Mouse (Mus musculus) urinary bladder, adult 18-20 months (tissue): Measurements from ENCODE around the gene Sept7.
"Not testable (repeated sequence)": the region's sequence is repeated elsewhere in the genome, so short reads cannot be mapped to it uniquely, and the experiment has no call there.

Source experiments
- DNase-seq, 2 experiments: peaks; one replicate each; pipeline ENCODE4 v3.0.0; 2022; ENCODE audit warnings: low spot score in 2 of 2, mixed read lengths in 2 of 2

Gene Sept7

DNA sequence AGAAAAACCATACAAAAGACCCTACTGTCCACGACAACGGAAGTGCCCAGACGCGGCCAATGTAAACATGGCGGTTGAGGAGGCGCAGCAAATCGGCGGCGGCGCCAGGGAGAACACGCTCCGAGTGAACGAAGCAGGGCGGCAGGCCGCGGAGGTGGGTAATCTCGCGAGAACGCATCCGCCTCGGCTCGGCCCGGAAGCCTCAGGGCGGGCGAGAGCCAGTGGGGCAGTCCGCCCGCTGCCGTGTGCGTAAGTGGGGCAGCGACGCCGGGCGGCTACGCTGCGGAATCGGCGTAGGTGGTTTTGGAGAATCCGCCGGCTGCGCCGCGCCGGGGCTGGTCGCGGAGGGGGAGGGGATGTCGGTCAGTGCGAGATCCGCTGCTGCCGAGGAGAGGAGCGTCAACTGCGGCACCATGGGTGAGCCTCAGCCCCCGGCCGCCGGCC is at the start of gene Sept7:
Sept7 (plus strand) TSS at position 157 of the 444 bp plus-strand sequence.
- DNase-seq, result peak; percentile 98 to 99

DNA sequence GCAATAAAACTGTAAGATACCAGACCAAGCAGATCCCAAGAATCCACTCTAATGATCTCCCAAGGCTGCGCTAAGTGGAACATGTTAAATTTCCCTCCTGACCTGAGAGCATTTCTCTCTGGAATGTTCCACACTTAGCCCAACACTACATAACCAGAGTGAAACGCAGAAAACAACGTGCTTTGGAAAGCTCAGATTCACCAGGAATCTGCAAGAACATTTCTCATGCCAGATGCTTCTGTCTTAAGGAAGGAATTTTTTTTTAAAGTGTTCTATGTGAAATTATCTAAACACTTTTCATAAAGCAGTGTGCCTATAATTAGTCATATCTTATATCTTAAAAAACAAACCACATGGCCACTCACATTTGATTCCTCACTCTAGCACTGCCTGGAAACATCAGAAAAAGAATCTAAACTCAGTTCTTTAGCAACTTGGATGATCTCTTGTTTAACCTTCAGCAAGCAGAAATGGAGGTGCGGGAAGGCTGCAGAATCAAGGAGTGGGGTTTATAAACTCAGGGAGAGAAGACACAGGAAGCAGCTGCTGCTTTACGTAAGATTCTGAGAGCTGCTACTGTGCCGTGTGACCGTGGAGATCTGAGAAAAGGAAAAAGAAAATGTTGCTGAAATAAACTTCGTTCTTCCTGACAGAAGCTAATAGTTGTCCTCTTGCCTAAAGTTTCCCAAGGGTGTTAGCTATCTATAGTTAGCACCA is 44.0 kb upstream of the Sept7 start:
- no peak for DNase-seq

DNA sequence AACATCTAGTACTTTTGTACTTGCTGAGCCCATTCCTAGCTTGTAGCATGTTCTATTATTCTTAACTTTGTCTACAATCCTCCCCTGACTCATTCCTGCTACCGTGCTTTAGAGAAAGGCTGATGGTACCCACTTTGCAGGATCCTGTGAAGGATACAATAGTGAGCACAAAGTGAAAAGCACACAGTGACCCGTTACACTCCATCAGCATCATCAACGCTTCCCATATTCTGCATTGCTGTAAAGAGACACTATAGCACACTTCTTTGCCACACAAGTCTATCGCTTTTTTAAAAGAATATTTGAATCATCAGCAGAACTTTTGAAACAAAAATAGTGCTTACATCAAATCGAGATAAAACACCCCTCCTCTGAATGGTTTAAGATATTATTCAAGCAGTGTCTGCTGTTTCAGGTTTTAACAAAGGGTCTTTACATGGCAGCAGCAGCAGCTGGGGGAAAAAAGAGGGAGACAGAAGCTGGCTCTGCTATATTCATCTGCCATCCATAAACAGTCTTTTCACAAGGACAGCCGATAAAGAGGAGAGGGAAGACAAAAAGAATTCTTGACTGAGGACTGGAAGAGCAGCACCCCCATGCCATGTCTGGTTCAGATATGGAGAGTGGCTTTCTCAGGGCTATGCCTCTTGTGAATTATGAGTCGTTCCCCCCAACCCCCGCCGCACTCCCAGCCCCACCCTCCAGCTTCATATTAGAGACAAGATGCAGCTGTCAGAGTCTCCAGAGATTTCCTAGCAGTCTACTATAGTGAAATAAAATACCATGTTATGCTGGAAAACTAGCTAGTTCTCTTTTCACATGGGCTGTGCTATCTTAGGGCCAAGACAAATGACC is 39.7 kb upstream of the Sept7 start:
- no peak for DNase-seq

DNA sequence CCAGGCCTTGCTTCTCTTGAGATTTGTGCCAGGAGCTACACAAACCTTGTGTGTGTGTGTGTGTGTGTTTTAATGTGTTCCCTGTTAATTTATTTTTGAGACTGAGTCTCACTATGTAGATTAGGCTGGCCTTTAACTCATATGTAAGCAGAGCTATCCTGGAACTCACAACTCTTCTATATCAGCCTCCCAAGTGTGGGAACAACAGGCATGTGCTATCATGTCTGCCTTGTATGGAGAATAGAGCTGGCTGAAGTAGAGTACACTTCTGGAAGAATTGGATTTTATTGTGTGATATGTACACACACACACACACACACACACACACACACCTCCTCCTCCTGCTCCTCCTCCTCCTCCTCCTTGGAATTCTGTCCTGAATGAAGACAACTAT is 39.1 kb upstream of the Sept7 start:
- no peak for DNase-seq

DNA sequence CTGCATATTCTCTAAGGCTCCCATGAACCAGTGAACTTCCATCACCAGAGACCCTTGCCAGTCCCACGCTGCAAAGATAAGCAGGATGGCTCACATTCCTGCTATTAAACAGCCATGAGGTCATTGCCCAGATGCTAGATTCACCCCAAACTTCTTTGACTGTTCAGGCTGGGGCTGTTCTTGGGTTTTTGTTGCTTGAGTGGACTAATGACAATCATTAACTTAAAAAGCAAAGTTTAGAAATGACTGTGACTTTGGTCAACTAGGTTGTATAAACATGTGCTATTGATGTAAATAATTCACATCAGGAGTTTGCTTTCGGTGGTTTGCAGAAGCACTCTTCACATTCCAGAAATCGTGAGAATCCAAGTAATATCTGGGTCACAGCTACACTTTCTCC is 36.8 kb upstream of the Sept7 start:
- DNase-seq, result no peak

DNA sequence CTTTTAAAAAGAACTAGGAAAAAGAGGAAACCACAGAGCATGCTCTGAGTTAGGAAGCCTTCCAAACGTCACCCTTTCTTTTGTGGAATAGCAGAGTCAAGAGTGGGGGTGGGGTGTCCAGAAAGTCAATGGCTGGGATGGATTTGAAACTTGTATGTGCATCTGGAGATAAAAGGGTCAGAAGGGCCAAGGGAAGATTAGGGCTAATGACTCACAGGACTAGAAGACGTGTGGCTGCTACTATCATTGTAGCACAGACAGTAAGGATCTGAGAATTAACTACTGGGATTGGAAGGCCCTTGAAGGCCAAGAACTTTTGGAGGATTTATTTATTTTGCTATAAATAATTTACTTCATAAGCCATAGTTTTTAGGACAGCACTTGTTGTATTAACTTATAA is 36.0 kb upstream of the Sept7 start:
- no peak for DNase-seq

DNA sequence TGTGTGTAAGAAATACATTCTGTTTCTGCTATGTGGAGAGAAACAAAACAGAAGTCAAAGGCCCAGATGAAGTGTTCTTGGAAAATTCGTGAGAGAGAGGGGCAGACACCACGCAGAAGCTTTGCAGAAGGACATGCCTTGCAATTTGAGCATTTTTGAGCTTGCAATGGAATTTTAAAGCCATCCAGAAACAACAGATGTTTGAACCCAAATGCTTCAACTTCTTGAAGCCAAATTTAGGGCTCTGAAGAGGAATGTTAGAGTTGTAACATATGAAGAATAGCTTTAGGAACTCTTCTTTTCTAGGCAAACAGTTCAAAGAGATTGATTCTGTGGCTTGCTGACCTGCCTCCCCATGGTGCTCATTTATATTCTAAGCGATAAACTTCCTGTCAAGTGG is 33.3 kb upstream of the Sept7 start:
- DNase-seq, result no peak

DNA sequence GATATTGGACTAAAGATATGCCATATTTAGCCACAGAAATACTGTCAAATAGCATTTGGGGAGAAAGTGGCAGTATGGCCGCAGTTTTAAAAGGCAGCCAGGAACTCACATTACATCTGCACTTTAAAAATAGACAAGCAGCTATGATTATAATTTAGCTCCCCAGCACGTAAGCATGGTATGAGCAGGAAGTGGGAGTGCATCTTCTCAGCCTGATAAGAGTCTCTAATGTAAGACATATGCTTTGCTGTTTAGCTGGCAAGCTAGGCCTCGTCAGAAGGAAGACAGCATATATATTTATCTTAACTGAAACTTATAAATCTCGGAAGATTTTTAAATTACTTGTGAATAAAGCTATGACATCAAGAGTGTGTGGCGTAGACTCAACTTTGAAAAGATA is 32.4 kb upstream of the Sept7 start:
- no peak for DNase-seq

DNA sequence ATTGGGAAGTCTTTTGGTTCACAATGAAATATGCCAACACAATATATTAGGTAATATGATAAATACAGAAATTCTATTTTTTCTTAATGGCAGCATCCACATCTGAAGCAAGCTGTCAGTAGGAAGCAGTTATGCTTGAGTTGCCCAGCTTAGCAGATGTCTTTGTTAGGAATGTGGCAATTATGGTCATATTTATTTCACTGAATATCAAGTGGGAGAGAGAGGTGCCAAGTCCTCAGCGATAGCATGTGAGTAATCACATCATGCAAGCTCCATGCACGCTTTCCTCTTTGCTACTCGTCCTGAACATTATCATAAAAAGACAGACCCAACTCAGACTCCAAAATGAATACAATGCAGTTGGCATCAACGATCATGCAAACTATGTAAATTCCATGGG is 27.3 kb upstream of the Sept7 start:
- no peak for DNase-seq

DNA sequence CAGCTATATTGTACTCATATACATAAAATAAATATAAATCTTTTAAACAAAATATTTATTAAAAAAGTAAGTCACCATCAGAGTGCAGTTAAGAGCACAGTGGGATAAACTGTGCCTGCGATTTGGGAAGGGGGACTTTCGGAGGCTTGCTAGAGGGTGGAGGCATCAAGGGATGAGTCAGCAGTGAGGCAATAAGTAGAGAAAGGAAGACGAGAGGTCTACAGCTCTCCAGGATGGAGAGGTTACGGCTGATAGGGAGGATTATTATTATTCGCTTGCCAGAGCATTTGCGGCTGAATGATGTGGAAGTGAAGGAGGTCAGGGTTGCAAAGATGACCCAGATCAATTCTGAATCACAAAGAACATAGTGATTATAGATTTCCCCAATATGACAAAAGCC is 22.5 kb upstream of the Sept7 start:
- no peak for DNase-seq

DNA sequence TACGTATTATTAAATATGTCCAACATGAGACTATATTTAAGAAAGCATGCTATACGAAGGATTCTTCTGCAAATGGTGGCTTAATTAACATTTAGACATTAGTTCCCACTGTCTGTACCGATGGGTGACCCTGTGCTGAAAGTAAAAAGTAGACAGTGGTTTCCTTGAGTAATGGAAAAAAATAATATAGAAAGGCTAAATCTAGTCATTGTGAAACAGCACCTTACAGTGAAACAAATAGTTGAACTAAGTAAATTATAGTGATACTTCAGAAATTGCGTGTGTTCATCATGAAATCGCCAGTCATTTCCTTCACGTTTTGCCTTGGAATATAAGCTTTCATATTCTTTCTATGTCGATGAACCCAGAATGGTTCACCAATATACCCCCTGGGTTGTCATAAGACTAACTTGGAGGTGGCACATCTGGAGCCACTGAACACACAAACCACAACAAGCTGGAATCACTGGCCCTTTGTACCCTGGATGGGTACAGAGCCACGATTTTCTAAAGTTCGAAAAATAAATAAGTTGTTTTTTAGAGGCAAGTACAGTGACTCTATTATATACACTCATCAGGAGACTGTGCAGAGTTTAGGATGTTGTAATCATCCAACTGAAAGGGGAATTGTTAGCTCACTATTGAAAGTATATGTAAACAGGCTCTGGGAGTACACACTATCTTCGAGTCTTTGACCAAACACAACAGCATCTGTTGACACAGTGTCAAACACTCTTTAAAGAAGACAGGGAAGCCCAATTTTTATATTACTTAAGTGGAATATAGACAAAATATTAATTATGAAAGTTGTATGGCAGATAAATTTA is 21.8 kb upstream of the Sept7 start:
- DNase-seq, result no peak

DNA sequence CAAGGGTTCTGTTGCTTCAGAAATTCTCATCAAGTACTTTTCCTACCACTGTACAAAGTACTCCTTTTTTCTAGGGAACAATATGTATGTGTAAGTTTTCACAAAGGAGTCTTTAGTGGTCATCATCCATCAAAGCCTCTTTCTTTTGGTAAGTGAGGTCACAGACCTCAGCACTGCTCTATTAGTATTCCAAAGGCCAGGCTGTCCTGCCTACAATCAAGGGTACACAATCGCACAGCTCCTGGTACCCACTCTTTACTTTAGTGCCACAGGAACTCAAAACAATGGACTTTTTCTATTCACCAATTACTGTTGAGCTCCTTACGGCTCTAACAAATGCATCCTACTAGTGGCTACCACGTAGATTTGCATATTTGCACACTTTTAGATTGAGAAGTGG is 11.2 kb upstream of the Sept7 start:
- no peak for DNase-seq

DNA sequence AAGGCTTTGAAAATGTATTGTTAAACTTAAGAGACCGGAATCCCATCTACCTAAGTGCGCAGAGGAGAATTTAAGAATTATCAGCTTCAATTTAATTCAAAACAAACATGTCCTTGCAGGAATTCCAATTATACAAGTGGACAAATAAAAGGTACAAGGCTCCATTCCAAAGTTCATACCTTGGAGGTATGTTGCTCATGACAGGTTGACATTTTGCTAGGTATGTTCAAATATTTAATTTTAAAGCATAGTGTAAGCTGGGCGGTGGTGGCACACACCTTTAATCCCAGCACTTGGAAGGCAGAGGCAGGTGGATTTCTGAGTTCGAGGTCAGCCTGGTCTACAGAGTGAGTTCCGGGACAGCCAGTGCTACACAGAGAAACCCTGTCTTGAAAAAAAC is 10.5 kb upstream of the Sept7 start:
- not testable (repeated sequence) for DNase-seq

DNA sequence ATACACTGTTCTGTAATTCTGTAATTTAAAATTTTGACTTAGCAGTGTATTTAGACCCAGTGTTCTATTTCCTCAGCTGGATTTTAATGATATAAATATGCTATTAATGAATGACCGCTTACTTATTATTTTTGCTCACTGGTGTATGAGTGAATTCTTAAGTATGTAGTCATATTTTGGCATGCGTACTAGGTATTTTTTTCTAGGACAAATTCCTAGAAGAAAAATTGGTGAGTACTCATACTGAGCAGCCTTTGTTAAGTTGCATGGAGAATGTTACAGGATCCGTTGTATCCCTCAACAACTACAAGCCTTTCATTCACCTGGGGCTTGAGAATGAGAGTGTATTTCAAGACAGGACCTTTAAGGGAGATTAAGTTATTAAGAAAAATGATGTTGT is 10.0 kb upstream of the Sept7 start:
- DNase-seq, result no peak

DNA sequence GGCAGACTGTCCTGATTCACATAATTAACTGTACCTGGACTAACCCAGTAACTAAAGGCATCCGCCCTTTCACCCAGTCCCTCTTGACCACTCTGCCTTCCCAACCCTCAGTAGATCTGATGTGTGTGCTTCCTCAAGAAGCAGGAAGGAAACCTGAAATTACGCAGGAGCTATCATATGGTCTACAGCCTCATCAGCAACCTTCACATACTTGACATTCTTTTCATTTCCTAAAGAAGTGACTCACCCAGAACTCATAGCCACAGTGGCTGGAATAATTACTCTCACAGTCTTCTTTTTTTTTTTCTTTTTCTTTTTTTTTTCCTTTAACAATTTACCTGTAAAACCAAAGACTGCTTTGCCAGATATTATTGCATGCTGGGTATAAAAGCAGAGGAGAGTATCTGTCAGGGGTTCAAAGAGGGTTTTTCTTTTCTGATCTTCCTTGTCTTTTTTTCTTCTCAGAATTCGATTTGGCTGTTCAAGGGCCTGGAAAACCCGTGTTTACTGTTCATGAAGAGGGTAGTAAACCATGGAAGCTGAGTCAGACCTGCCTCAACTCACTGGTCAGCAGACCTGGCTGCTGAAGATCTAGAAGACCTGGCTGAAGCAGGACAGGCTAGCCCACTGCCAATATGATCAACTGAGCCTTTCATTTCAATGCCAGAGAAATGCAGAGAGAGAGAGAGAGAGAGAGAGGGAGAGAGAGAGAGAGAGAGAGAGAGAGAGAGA is 8.1 kb upstream of the Sept7 start:
- no peak for DNase-seq

DNA sequence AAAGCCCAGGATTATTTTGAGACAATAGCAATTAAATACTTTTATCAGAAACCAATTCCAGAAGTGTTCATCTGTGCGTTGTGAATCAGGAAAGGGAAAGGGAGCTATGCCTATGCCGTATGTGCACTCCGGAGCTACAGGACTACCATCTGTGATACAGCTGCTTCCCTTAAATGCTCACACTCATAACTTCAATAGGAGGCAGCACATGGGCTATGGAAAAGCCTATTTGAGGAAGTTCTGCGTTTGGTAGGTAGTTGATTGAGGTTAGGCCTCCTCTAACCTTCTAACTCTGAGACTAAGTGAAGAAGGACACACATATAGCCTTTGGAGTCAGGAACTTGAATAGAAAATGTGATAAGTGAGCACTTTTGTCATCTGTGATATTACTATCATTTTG is 7.1 kb upstream of the Sept7 start:
- no peak for DNase-seq

DNA sequence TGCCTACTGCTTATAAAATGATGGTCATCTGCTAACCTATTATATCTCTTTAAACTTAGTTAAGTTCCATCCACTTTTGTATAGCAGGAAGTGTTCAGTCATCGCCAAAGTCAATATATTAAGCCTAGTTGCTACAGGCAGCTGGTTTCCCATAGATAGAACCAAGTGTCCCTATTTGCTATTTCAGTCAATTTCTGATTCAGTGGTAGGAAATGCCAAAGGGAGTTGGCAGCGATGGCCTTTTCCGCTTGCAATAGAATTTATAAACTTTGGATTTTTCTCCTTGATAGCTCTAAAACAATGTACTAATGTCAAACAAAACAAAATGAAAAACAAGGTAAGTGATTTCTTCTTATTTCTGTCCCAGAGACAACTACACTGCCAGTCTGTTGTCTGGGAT is 5.7 kb upstream of the Sept7 start:
- no peak for DNase-seq

DNA sequence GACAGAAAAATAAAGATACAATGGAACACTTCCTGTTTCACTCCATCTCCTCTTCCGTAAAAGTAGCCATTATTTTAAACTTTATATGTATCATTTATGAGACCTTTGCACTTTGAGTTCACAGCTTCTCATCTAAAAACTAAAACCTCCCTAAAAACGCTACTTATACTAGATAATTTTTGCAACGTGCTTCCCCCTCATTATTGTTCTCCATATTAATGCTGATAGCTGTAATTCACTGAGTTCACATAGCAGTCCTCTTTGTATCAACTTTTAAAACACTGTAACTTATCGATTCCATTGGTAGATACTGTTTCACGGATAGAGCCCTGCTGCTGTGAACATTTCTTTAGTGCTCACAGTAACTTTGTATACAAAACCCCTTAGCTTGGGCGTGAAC is 1.1 kb upstream of the Sept7 start:
- DNase-seq, result no peak

DNA sequence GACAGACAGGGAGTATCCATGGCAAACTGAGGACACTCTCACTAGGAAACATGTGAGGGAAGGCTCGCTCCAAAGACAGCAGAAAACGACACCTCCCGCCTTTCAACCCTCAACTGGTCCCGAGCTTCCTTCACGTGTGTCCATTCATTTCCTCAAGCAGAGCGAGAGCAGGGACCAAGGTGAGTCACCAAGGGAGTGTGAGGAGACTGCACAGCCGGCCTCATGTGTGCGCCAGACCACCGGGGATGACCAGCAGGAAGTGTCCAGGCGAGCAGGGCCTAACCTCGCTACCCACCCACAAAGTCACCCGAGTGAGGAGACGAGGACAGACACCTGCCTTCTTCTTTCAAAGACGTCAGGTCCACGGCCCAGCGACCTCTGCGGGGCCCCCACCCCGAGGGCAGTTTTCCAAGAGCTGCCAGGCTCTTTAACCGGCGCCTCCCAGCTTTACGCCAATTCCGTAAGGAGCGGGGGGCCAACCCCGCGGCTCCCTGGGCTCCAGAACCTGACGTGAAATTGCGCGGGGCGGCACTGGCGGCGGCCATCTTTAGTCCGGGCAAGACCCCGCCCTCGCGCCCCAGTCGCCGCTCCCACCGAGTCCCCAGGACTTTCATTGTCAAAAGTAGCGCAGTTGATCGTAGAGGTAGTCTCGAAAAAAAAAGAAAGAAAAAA is 492 bp upstream of the Sept7 start:
- DNase-seq, result peak; percentile 83 to 87

DNA sequence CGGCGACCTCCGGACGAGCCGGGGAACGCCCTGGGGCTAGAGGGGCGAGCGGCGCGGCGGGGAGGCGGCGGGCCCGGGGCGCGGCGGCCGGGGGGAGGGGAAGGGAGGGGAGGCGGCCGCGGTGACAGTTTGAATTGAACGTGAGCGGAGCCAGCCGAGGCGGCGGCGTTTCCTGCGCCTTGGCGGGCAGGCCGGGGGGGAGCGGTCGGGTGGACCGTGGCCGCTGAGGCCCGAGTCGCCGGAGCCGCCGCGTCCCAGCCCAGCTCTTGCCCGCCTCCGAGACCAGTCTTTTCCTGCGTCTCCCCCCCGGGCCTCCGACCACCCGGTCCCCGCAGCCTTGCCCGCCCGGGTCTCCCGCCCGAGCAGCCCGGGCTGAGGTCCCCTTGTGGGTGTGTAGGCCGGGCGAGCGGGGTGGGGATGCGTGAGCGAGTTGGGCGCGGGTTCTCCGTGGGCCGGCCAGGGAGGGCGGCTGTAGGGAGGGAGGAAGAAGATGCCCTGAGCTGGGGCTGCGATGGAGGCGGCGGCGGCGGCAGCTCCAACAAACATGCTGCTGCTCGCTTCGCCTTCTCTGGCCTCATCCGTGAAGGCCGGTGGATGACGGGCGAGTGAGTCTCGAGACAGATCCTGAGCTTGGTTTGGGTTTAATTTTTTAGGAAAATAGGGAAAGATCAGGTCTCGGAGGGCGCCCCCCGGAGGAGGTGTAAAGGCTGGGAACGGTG is 679 bp downstream of the Sept7 start:
- peak; percentile 40 to 68 for DNase-seq

DNA sequence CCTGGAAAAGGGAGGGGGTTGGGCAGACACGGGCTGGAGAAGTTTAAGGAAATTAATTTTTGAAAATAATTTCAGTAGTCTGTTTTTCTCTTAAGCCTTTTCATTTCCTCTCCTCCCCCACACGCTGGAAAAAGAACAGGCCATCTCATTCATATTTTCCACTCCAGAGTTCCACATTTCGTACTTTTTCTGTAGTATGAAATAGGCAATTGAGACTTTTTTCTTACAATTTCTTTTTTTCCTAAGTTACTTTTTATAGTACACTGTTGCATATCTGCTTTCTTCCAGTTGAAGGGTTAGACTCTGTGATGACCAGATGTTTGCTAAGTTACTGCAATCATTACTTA is 1.2 kb downstream of the Sept7 start:
- no peak for DNase-seq
